Mouse (Mus musculus): ENCODE measurements around the gene Cep250.
"Not testable (repeated sequence)": the region's sequence is repeated elsewhere in the genome, so short reads cannot be mapped to it uniquely, and the experiment has no call there.

Gene Cep250

DNA sequence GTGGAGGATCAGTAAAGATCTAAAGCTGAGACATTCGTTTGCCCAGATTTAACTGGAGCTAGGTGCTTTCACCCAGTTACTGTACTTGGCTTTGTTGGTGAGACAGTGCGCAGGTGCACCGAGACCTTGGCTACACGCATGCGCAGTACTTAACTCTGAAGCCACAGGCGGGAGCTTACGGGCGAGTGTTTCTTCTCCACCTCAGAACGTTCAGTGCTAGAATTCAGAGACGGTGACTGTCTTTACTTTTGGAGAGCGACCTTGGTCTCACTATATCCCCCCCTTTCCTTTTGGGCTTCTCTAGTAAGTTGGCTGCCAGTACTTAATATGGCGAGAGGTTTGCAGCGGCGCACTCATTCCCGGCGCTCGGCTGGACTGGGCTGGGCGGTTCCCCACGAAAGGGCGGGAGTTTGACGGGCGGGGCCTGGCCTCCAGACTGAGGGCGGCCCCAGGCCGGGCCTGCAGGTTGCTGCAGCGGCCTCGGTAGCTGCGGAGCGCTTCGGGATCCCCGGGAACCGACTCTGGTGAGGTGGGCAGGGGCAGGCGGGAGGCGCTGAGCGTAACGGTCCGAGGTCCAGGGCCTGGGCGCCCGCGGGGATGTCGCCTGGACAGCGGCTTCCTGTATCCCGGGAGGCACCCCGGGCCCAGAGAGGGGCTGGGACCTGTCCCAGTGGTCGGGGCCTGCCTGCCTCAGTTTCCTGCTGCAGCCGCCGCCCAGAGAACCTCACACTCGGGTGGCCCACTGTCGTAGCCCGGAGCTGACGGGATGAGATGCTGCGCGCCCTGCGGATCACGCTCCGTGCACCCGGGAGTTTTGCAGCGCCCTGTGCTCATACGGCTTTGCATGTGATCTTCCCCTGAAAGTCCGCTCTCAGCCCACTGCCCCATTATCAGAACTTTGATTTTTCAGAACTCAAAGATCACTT, at the start of gene Cep250:
TSS of gene Cep250 (plus strand) at position 325 of the 926 bp plus-strand sequence.
- in situ Hi-C loops (cut with MboI; ENCODE audit: low sequenced_read_pairs), result no loop called here

DNA sequence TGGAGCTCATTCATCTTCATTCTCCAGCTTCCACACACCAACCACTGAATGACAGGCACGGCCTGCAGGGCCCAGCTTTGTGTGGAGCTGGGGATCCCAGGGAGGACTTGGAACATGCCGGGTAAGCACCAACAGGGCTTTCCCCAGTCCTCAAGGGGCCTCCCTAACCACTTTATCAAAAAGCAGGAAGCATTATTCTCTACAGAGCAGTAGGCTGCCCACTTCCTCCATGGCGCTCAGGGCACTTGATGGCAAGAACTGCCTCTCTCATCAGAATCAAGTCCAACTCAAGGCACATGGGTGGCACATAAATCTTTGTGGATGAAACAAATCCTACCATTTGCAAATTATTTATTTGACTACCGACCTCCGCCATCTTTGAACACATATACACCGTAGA, 41.6 kb upstream of the Cep250 start:
- in situ Hi-C loops (cut with MboI; ENCODE audit: low sequenced_read_pairs), result no loop called here

DNA sequence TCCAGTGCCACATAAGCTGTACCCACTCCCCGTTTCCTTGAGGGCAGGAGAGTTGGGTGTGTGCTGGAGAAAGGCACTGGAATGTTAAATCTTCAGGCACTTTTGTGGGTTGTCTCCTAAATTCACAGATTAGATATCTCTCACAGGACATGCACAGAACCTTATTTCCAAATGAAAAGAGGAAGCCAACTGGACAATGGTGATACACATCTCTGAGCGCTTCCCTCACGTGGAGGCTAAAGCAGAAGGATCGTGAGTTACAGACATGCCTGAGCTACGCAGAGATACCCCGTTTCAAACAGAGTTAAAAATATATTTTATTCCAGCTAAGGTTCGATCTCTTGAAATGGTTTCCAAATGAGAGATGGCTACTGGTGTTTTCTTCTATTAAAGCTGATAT, 33.1 kb upstream of the Cep250 start:
- in situ Hi-C loops (cut with MboI; ENCODE audit: low sequenced_read_pairs), result no loop called here

GRCm38 (mm10) chr2:155925213-155925612, 31.0 kb upstream of the Cep250 start:
- in situ Hi-C loops (cut with MboI; ENCODE audit: low sequenced_read_pairs), result not testable (repeated sequence)

GRCm38 (mm10) chr2:155928711-155929345, 27.4 kb upstream of the Cep250 start:
- in situ Hi-C loops (cut with MboI; ENCODE audit: low sequenced_read_pairs), result no loop called here

- in situ Hi-C loops (cut with MboI; ENCODE audit: low sequenced_read_pairs), result no loop called here
Measured at GRCm38 (mm10) chr2:155929531-155930442, 26.5 kb upstream of the Cep250 start, which contains the start of gene Uqcc1. TSS of gene Uqcc1 (minus strand) at chr2:155930310.

GRCm38 (mm10) chr2:155939897-155940529, 16.2 kb upstream of the Cep250 start:
- in situ Hi-C loops (cut with MboI; ENCODE audit: low sequenced_read_pairs), result loop anchor here (10.0 kb wide), 1 partner anchor 265 kb away; no protein-coding TSS in a partner anchor

DNA sequence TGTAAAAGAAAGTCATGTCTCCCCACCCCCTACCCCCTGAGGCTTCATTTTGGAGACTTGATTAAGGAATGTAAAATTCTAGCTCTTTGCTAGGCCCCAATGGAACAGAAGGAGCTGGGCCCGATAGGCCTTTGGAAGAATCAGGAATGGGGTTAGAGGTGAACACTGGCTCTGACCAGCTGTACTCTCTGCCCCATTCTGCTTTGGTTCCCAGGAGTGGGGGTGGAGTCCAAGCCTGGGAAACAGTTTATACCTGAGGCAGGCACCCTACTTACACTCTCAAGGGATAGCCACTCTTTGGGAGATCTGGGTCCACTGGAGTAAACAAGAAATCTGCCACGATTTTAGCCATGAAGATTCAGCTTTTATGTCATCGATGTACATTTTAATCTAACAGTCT, 15.6 kb upstream of the Cep250 start, which contains the start of gene Gm15557:
TSS of gene Gm15557 (plus strand) at position 48 of the 400 bp plus-strand sequence.
- in situ Hi-C loops (cut with MboI; ENCODE audit: low sequenced_read_pairs), result loop anchor here (10.0 kb wide), 1 partner anchor 266 kb away; no protein-coding TSS in a partner anchor

- in situ Hi-C loops (cut with MboI; ENCODE audit: low sequenced_read_pairs), result loop anchor here (10.0 kb wide), 1 partner anchor 267 kb away; no protein-coding TSS in a partner anchor
Measured at GRCm38 (mm10) chr2:155941697-155942442, 14.4 kb upstream of the Cep250 start.

GRCm38 (mm10) chr2:155943463-155943862, 12.8 kb upstream of the Cep250 start:
- in situ Hi-C loops (cut with MboI; ENCODE audit: low sequenced_read_pairs), result loop anchor here (10.0 kb wide), 1 partner anchor 269 kb away; no protein-coding TSS in a partner anchor

GRCm38 (mm10) chr2:155944685-155945084, 11.6 kb upstream of the Cep250 start:
- in situ Hi-C loops (cut with MboI; ENCODE audit: low sequenced_read_pairs), result loop anchor here (5.0 to 10.0 kb wide), 2 partner anchors 92 to 270 kb away; no protein-coding TSS in a partner anchor

- in situ Hi-C loops (cut with MboI; ENCODE audit: low sequenced_read_pairs), result loop anchor here (5.0 to 10.0 kb wide), 2 partner anchors 93 to 270 kb away; no protein-coding TSS in a partner anchor
Measured at GRCm38 (mm10) chr2:155945124-155945523, 11.1 kb upstream of the Cep250 start, which contains the start of gene Gdf5. TSS of gene Gdf5 (minus strand) at chr2:155945367.

DNA sequence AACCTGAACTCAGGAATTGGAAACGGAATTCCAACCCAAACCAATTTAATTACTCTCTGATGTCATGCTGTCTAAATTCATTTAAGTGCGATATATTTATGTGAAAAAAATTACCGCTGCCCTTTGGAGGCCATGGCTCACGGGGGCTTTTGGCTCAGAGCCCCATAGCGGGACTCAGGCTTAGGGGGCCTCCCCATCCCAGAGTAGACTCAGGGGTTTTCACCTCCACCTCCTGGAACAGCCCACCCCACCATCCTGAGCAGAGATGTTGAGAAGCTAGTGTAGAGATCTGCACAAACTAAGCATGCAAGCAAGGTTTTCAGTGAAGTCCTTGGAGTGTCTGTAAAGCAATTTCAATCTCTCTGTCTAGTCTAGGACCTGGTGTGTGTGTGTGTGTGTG, 10.7 kb upstream of the Cep250 start:
- in situ Hi-C loops (cut with MboI; ENCODE audit: low sequenced_read_pairs), result loop anchor here (5.0 to 10.0 kb wide), 2 partner anchors 93 to 271 kb away; no protein-coding TSS in a partner anchor

DNA sequence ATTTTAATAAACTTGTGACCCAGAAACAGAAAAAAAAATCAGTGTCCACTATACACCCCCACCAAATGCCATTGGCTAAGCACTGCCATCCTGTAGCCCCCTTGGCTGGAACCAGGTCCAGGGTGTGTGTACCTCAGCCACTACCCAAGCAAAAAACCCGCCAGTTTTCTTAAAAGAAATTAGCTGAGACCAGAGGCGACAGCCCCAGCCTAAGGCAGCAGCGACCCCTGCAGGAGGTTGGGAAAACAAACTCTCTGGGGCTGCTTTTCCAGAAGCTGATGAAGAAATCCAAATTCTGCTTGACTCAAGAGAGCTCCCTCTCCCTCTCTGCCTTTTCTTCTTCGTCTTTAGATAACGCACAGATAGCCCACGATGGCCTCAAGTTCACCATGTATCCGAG, 10.2 kb upstream of the Cep250 start:
- in situ Hi-C loops (cut with MboI; ENCODE audit: low sequenced_read_pairs), result loop anchor here (5.0 to 10.0 kb wide), 2 partner anchors 94 to 271 kb away; no protein-coding TSS in a partner anchor

DNA sequence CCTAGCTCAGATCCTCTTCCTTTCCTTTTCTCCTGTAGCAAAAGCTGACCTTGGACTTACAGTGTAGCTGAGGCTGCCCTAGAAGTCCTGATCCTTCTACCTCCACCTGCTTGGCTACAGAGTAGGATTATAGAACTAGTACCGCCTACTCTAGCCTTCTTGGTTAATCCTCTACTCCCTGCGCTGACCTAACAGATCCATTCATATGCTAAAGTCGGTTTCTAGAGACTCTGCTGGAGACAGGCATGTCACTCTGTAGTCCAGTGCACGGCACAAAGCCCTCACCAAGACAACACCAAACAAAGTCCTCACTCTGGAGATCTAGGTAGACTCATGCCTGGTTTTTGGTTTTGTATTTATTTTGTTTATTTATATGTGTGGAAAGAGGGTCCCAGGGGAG, 9.8 kb upstream of the Cep250 start:
- in situ Hi-C loops (cut with MboI; ENCODE audit: low sequenced_read_pairs), result loop anchor here (5.0 to 10.0 kb wide), 2 partner anchors 94 to 272 kb away; no protein-coding TSS in a partner anchor

- in situ Hi-C loops (cut with MboI; ENCODE audit: low sequenced_read_pairs), result loop anchor here (5.0 to 10.0 kb wide), 2 partner anchors 95 to 273 kb away; no protein-coding TSS in a partner anchor
Measured at GRCm38 (mm10) chr2:155947390-155948002, 8.8 kb upstream of the Cep250 start.

DNA sequence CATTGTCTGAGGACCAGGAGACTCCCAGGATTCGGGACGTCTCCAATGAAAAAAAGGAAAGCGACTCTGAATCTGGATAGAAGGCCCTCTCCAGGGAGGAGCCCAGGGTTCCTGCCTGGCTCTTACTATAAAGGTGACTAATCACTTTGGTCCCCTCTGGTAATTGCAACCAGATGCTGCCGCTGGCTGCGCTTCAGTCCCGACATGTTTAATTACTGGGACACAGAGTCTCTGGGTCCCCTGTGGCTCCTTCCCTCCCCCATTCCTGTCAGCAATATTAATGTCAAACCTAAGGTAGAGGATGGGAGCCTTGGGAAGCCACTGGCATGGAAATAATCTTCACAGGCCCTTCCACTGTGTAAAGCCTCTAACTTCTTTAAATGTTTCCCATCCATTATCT, 6.9 kb upstream of the Cep250 start:
- in situ Hi-C loops (cut with MboI; ENCODE audit: low sequenced_read_pairs), result loop anchor here (5.0 to 10.0 kb wide), 2 partner anchors 97 to 275 kb away; no protein-coding TSS in a partner anchor

GRCm38 (mm10) chr2:155952006-155952405, 4.3 kb upstream of the Cep250 start:
- in situ Hi-C loops (cut with MboI; ENCODE audit: low sequenced_read_pairs), result no loop called here

Data from CH12F3 (cell line).